Mouse (Mus musculus) megakaryocyte progenitor cell, adult 5-6 weeks (primary cell): ENCODE results near the gene Sipa1. TPM values are rescaled to one million over a fixed set of nuclear protein-coding genes. Genes with fewer than 3 reads are reported as not detected.
A peak's percentile ranks its signal among the peaks of the same experiment; 100 is the strongest.
"Not testable (repeated sequence)": the region's sequence is repeated elsewhere in the genome, so short reads cannot be mapped to it uniquely, and the experiment has no call there.

ENCODE experiments used
- ATAC-seq: replicated peaks from 2 replicates; pipeline ENCODE4 v1.8.0; 2016; ENCODE audit warnings: mild to moderate bottlenecking, moderate TSS enrichment, inconsistent platforms; ENCODE audit not compliant: poor library complexity
- total RNA-seq, 2 experiments: library from RNA; stranded (forward) in 1 of 2; stranded (reverse) in 1 of 2; fragments of 157-497, 149-512 nt in 1 of 2; fragments of 200-1000 nt in 1 of 2; gene quantifications; 2 replicates each; pipeline versions ENCODE4 v1.2.3 to v1.2.4; 2015 to 2017

The Sipa1 gene
- total RNA-seq, 2 experiments from 2014 or later = 16.4 to 24.0 TPM

DNA sequence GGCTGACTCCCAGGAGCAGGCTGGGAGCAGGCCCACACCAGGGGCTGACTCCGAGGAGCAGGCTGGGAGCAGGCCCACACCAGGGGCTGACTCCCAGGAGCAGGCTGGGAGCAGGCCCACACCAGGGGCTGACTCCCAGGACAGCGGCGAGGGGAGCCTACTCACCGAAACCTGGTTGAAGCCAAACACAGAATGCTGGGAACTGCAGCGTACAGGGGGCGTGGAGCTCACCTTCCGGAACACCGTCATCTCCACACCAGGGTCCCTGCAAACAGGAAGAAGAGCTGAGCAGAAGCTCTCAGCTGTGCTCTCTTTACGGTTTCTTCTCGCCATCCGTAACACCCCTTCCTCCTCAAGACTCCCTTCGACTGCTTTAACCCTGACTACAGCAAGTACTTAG is 23.4 kb upstream of the Sipa1 start:
- not testable (repeated sequence) for ATAC-seq

DNA sequence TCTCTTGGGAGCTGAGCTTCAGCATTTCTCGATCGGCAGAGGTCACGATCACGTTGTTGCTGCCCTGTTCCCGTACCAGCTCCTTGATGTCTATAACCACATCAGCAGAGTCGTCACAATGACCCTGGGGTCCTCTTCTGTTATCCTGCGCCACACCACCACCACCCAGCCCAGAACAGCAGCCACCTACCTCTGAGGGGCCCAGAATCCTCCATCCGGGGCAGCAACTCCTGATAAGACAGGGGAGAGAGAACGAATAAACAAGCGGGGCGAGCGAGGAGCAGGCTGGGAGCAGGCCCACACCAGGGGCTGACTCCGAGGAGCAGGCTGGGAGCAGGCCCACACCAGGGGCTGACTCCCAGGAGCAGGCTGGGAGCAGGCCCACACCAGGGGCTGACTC is 22.9 kb upstream of the Sipa1 start:
- no peak for ATAC-seq

DNA sequence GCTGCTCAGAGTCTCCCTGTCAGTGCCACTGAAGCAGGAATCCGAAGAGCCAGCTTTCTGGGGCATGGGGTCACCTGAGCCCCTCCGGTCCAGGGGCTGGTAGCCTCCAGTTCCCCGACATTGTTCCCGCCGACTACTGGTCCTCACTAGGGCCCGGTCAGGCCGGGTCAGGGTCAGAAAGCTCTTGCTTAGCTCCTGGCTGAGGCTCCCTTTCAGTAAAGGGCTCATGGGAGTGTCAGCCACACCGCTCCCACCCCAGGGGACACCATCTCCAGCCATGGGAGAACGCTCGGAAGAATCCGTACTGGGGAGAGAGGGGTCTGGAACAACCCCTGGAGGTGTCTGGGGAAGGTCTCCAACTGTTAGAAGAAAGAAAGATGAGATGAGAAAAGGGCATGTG is 22.4 kb upstream of the Sipa1 start:
- no peak for ATAC-seq

DNA sequence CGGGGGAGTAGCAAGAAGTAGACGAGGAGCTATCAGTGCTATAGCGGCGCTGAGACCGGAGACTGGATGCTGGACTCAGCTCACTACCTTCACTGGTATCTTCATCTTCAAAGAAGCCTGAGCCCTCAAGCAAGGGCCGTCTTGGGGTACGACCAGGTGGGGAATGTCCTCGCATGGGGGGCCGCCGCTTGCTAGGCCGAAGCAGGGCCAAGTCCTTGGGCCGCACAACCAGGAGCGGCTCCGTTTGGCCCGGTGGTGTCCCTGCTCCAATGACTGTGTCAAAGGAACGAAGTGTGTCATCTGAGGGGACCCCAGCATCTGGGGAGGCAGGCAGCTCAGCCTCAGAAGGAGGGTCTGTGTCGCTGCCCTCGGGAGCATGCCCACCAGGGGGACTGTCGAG is 21.9 kb upstream of the Sipa1 start:
- ATAC-seq = no peak

DNA sequence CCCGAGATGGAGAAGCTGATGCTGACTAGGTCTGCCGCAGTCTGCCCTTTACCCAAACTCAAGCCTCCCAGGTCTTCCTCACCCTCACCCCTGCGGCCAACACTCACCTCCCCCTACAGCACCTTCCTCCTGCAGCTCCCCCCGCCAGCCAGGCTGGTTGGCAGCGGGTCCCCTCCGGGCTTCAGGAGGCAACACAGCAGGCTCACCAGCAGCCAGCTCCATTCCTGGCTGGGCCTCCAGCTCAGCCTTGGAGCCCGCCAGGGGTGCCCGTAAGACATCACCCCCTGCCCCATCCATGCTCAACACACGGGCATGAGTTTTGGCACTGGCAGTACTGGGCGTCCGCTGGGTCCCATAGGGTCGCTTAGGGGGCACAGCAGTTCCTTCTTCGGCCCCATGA is 21.5 kb upstream of the Sipa1 start:
- no peak for ATAC-seq

DNA sequence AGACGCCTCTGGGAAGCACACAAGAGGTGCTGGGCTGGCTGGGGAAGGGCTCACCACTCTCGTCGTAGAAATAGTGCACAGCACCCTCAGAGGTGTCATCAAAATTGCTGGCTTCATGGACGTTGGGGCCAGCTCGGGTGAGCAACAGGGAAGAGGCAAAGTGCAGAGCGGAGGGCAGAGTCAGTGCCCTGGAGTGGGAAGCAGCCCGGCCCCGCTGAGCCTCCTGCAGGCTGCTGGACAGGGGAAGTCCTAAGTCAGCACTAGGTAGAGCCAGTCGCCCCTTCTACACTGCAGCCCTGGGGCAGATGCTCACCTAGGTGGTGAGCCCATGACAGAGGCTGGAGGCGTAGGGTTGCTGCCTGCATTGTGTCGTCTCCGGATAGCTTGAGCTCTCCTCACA is 20.7 kb upstream of the Sipa1 start:
- ATAC-seq = no peak

DNA sequence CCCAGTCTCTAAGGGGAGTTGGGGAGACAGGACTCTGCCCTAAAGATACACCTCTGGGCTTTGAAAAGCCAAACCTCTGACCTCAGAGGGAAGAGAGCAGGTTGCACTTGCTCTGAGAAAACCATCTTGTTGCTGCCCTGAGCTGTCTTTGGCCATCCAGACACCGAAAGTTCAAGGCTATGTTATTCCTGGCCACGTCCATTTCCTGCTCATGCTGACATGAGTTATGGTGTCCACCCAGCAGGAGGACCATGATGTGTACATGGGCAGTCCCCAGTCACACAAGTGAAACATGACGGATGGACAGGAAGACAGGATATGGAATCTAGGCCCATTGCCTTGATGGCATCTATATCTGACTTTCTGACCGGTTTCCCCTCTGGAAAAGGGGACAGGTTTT is 16.9 kb upstream of the Sipa1 start:
- no peak for ATAC-seq

DNA sequence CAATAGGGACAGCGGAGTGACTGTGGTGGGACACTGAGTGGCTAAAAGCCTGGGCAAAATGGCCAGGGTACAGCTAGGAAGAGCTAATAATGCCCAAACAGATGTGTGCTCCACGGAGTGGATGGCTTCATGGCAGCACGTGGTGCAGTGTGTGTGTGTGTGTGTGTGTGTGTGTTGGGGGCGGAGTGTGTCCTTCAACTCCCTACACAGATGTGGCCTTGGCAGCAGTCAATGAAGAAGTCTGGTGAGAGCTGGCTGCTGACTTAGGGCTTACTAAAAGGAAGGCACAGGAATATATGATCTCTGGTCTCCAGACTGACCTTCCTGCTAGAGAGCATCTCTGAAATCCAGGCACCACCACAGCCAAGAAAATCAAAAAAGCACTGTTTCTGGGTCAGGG is 4.9 kb upstream of the Sipa1 start:
- ATAC-seq = no peak

DNA sequence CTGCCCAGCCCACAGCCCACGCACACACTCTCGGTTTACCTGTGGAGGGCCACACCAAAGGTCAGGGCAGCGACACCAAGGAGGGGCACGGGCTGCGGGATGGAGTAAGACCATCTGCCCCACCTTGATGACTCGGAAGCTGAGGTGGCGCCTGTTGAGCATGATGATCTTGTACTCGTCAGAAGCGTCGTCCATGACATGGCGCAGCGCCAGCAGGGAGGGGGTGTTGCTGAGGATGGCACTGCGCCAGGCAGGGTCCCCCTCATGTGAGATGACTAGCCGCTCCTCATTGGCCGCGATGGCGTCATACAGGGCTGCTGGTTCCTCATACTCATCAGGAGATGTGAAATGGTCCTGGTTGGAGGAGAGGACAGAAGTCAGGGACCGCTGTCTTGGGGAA is 2.9 kb upstream of the Sipa1 start:
- ATAC-seq = no peak

DNA sequence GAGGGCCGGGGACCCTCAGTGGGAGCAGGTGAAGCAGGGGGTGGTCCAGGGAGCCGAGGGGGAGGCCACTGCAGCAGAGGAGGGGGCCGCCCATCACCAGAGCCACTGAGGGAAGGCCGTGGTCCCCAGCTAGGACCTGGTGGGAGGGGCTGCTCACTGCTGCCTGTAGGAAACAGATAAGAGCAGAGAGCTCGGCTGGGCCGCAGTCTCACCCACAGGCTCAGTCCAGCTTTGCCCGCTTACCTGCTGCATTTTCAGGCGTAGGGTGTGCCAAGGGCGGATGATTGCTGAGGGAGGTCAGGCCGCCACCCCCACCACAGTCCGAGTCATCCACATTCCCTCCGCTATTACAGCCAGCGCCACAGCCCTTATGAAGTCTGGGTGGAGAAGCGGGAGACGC is 2.0 kb upstream of the Sipa1 start:
- peak; percentile 47 for ATAC-seq

DNA sequence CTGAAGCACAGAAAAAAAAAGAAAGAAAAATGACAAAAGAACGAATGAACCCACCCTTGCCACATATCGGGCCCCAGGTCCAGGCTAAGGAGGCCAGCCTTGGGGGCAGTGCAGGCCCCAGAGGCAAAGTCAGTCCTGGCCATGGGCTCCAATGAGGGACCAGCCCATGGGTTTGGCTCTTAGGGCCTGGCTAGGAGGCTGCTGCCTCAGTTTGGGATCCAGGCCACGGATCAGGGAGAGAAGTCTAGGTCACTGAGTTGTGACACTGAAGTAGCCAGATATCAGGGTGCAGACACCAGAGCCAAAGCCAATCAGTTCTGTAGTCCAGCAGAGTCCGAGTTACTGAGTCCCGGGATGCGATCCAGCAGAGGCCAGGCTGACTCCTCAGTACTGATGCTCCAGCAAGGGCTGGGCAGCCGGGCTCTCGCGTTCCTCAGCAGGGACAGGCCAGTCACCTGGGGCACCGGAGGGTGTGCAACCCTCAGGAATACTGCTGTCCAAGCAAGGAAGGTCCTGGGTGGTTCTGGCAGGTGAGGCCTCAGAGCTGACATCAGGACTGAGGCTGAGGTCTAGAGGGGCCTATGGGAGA is 1.3 kb upstream of the Sipa1 start:
- ATAC-seq = no peak

DNA sequence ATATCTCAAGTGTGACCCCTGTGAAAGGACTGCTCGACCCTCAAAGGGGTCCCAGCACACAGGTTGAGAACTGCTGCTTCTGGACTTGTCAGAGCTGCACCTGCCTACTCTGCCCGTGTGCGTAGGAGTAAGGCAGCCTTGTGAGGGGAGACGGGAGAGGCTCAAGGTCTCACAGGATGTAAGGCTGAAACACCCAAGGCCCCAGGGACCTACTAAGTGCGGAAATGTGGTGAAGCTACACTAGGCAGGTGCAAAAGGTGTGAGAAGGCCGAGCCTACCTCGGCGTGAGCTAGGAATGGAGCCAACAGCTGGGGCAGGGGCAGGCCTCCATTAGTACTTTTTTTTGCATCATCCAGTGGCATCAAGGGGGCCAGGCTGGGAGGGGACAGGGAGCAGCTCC is 1.2 kb downstream of the Sipa1 start:
- ATAC-seq = no peak

DNA sequence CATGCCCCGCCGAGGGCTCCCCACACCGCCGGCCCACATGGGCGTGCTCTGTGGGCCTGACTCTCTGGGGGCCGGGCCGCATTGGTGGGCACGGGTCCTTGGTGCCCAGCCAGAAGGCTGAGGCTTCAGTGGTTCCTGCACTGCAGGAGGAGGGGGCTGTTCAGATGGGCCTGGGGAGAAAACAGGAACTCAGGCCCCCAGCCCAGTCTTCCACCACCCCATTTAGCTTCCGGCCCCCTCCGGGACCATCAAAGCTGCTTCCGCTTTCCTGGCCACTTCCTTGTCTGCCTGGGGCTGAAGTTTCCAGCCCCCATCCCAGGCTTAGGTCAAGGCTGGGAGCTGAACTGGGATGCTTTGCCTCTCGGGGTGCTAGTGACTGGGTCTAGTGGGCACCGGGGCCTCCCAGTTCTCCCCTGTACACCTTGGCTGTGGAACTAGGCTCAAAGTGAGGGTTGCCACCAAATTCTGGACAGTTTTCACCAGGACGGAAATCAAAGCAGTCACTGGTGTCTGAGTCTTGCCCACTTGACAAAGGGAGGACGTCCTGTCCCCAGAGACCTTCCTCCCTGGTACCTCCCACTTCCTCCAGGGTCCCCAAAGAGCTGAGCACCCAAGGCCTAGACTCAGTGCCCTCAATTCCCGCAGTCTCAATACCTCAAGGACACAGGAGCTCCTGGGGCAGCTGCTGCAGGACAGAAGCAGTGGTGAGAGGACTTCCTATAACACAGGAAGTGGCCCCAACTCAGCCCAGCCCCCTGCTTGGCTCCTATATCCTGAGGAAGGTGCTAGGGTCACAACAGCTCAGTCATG is 2.4 kb downstream of the Sipa1 start:
- peak; percentile 40 for ATAC-seq

DNA sequence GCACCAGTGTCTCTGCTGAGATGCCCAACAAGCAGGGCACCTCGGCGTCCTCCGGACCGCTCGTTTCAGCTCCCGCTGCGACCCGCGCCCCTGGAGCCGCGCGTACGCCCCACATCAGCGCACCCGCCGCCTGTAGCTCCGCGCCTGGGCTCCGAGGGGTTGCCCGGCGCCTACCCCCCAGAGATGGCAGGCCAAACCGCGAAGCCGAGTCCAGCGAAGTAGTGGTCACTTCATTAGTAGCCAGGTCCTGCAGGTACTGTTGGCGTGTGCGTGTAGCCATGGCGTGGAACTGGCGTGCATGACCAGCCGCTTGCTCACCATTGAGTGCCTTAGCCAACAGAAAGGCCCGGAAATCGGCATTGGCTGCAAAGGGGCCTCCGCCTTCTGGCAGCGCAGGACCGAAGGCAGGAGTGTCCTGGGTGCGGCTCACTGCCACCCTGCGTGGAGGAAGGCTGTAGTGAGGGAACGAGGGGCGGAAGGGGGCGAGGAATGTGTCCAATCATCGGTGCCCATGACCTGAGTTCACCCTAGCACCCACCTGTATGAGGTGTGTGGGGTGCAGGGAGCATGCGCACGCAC is 8.7 kb downstream of the Sipa1 start:
- ATAC-seq = no peak

DNA sequence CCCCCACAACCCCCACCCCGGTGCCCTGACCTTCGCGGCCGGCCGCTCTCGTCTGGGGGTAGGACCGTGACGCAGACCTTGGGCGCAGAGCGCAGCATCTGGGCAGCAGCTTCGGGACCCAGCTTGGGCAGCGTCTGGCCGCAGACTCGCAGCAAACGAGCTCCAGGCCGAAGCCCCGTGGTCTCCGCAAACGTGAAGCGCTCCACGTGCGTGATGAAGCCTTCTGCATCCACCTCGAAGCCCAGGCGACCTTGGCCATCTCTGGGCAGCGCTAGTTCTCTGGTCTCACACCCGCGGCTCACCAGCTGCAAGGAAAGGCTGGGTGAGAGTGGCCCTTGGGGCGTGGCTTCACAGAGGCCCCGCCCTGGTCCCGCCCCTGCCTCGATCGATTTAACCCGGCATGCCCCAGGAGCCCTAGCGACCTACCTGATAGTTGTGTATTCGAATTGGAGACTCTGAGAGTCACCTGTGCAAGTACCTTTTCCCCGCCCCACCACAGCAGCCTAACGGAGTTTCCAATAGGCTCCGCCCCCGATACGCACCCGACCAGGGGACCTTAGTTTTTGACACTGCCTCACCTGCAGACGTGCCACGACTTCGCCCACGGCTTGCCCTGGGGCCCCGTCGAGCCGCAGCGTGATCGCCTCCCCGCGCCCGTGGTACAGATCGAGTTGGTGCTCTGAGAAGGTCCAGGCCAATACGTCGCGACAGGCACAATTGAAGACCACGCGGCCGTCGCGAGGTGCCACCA is 9.4 kb downstream of the Sipa1 start:
- ATAC-seq = no peak

DNA sequence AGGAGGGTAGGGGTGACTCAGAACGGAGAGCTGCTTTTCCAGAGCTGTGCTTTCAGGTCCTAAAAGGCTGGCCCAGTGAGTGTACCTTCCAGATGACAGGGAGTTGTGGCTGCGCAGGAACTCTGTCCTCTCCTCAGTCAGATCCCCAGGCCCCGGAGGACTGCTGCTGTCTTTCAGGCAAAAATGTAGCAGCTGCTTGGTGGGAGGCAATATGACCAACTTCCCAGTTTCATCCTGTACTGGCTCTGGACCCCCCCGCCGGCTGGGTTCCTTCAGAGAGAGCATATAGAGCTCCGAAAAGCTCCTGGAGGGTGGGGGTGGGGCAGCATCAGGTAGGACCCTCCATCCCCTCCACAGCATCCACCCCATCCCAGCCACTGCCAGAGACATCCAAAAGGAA is 10.9 kb downstream of the Sipa1 start:
- ATAC-seq = no peak

DNA sequence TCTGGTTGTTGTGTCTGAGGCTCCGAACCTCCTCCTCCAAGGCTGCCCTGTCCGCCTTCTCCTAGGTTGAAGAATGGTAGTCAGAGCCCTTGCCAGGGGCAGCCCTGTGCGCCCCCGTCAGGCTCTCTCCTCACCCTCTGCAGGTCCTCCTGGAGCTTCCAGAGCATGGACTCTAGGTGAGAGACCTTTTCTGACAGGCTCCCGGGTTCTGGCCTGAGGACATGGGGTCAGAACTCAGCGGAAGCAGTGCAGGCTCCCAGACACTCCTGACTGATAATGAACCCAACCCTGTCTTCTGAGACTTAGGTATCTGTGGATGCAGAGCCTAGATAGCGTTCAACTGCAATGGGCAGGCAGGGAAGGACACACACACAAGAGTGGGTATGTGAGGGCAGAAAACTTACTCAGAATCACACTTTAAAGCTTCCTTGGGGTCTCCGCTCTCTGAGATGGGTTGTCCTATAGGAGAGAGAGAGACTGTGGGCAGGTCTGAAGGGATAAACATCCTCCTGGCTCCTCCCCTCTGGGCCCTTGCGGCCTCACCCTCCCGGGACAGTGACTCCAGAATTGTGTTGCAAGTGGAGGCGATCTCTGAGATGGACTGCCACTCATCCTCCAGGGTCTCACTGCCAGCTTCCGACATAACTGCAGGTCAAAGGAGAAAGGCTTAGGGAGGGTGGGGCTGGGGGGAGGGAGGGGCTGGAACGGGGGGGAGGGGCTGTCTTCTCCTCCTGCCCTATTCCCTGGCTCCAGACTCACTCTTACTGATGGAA is 11.8 kb downstream of the Sipa1 start:
- ATAC-seq = no peak

DNA sequence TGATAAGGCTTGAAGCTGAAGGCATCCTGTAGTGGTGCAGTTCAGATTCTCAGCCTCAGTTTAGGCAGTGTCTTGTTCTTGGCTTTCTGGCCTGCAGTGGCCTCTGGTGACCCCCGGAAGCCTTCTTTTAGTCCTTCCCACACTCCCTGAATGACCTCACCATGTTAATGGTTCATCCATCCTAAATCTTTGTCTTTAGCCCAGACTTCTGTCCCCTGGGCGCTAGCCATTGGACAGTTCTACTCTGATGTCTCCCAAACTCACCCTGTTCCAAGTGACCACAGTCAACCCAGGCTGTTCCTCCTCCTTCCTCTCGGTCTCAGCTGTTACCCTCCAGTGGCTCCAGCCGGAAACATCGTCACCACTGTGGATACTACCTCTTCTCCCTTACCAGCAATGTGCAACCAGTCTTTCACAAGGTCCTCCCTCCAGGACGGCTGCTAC is 14.2 kb downstream of the Sipa1 start:
- peak; percentile 70 for ATAC-seq

DNA sequence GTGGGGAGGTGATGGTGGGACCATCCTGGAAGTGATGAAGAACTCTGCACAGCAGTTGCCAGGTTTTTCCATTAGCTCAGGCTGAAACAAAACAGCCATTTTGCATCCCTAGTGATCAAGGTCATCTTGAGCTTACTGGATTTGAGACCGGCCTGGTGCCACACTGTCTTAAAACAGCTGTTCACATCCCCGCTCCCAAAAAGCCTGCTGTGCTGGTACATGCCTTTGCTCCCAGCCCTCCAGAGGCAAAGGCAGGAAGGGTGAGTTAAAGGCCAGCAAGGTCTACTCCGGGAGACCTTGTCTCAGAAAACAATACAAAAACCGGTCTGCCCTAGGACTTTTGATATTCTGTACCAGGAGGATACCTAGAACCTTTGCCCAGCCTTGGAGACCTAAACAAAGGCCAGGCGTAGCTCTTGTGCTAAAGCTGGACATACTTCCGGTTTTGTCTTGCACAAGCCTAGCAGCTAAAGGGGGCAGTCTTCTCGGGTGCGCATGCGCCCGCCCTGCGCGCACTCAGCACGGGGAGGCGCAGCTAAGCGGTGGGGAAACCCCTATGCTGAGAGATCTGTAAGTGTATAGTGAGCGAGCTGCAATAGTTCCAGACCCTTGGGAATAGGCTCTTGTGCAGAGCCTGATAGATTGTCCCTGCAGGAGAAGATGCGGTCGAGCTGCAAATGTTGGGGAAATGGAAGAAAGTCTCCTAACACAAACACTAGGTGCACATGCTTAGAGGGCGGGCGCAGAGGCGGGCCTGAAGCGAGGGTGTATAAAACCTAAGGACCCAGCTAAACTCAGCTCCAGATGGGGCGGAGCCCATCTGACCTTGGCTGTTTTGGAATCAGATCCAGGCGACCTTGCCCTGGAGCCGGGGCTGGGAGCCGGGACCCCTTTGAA is 14.9 kb downstream of the Sipa1 start:
- ATAC-seq = peak; percentile 80

DNA sequence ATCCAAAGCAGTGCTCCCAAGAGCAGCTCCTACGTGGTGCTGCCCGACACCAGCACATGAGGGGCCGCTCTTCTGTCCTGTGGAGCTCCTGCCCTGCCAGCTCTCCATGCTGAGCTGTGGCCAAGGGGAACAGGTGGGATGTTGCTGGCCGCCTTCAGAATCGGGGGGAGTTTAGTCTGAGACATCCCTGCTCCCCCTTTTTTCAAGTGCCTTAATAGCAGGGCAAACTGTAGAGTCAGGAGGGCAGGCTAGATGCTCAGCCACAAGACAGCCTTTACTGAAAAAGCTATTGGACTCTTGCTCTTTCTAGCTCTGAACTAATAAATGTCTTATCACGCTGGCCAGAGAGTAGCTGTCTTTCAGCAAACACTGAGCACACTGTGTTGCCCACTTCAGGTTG is 15.7 kb downstream of the Sipa1 start:
- ATAC-seq = no peak
